Mouse (Mus musculus): Measurements from ENCODE around the gene Gm5728. TPM values are rescaled to one million over a fixed set of nuclear protein-coding genes. Genes with fewer than 3 reads are reported as not detected.

Gene Gm5728
- not detected for total RNA-seq (2023)

DNA sequence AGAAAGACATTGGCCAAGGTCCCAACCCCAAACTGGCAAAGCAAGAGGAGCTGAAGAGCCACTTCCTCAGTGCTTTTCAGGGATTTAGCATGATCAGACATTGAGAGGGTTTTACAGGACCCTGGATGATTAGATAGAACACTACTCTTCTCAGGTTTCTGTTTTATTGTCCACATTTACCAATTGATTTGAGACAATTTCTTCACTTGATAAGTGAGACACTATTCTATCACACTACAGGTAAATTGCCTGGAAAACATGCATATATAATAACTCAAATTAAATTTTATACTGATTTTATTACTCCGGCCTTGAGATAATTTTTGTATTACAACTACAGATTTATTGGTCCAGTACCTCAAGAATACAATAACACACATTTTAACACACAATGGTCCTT lies at the start of gene Gm5728:
TSS of gene Gm5728 (minus strand) at position 101 of the 400 bp plus-strand sequence.

DNA sequence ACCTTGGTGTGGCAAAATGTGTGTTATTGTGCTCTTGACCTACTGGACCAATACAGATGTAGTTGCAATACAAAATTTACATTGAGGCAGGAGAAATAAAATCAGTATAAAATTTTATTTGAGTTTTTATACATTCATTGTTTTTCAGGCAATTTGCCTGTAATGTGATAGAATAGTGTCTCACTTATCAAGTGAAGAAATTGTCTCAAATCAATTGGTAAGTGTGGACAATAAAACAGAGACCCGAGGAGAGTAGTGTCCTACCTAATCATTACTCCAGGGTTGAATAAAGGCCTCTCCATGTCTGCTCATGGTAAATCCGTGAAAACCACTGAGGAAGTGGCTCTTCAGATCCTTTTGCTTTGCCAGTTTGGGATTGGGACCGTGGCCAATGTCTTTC lies 42.4 kb upstream of the Gm5728 start, which contains the start of gene Vmn1r100:
TSS of gene Vmn1r100 (plus strand) at position 301 of the 400 bp plus-strand sequence.

DNA sequence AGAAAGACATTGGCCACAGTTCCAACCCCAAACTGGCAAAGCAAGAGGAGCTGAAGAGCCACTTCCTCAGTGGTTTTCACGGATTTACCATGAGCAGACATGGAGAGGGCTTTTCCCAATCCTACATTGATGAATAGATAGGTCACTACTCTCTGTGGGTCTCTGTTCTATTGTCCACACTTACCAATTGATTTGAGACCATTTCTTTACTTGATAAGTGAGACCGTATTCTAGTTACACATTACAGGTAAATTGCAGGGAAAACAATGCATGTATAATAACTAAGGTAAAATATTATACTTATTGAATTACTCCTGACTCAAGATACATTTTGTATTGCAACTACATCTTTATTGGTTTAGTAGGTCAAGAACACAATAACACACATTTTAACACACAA lies 41.2 kb downstream of the Gm5728 start, which contains the start of gene Gm4133:
TSS of gene Gm4133 (minus strand) at position 101 of the 400 bp plus-strand sequence.

Other genes starting within 250 kb of the Gm5728 start
- gene Vmn1r93, start 236.3 kb downstream of the Gm5728 start, total RNA-seq (2023), result not detected
- gene Vmn1r94, start 207.0 kb downstream of the Gm5728 start, total RNA-seq (2023), result not detected
- not detected for gene Vmn1r95, start 181.7 kb downstream of the Gm5728 start, total RNA-seq (2023)
- not detected for gene Gm6164, start 169.8 kb downstream of the Gm5728 start, total RNA-seq (2023)
- gene Gm4498, start 141.6 kb downstream of the Gm5728 start, total RNA-seq (2023), result not detected
- gene Gm5890, start 112.6 kb downstream of the Gm5728 start, total RNA-seq (2023), result not detected
- gene Gm4133, start 41.3 kb downstream of the Gm5728 start, total RNA-seq (2023), result not detected
- gene Vmn1r100, start 42.5 kb upstream of the Gm5728 start, total RNA-seq (2023), result not detected
- not detected for gene Vmn1r101, start 67.2 kb upstream of the Gm5728 start, total RNA-seq (2023)
- not detected for gene Gm10670, start 99.5 kb upstream of the Gm5728 start, total RNA-seq (2023)
- not detected for gene Vmn1r103, start 135.1 kb upstream of the Gm5728 start, total RNA-seq (2023)
- not detected for gene Vmn1r104, start 158.4 kb upstream of the Gm5728 start, total RNA-seq (2023)
- not detected for gene Gm5726, start 170.3 kb upstream of the Gm5728 start, total RNA-seq (2023)
- not detected for gene Gm4141, start 200.8 kb upstream of the Gm5728 start, total RNA-seq (2023)
- not detected for gene Gm4513, start 223.6 kb upstream of the Gm5728 start, total RNA-seq (2023)